Mouse (Mus musculus): ENCODE measurements around the gene Podxl. TPM values are rescaled to one million over a fixed set of nuclear protein-coding genes. Genes with fewer than 3 reads are reported as not detected.
A peak's percentile ranks its signal among the peaks of the same experiment; 100 is the strongest.

The Podxl gene
- polyA plus RNA-seq, 1 experiment from 2014 or later = 24.7 TPM

DNA sequence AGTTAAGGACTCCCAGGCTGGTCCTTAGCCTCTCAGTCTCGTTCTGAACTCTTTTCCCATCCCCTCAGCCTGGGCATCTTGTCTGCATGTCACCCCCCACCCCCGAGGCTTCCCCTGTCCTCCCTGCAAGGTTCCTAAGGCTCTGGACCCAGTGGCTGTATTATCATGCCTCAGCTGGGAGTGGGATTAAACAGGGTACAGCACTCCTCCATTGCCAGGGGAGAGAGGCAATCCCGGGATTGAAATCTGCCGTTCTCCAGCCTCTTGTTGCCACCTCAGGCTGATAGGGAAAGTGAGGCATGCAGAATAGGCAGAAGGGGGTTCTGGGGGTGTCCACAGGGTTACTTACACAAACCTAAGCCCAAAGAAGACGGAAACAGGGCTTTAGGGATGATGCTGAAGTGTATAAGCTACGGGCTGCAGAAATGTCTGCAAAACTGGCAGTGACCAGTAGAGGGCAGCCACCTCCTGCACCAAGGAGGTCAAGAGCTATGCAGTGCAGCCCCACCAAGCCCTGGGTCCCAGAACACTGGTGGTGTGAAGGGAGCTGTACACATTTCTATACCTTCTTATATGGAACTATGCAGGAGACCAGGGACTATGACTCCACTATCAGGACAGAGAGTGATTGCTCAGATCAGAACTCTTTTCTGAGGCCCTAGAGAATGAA, 38.4 kb downstream of the Podxl start:
- ATAC-seq = no peak
- CTCF ChIA-PET = interaction anchor here (0.6 to 8.0 kb wide), 19 partner anchors 9 to 127 kb away, joined by 3 to 73 read pairs (median 4); partner anchors contain the start of gene Podxl

DNA sequence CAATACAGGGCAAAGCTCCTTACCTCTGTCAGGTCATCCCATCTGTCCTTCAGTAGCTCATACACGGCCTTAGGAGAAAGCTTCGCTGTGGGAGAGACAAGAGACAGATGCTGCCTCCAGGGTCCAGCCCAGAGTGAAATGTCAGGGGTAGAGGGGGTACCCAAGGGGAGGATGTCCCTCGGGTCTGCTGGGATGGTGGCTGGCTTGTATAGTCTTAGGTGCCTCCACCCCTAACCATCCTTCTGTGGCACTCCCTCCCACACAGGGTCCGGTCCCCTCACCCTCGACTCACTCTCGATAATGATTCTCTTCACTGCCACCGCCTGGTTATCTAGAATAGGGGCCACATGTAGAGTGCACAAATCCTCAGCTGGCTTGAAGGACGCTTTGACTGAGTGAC, 39.1 kb downstream of the Podxl start:
- CTCF ChIA-PET = interaction anchor here (0.6 to 8.0 kb wide), 7 partner anchors 15 to 126 kb away, joined by 3 to 73 read pairs (median 5); no protein-coding TSS in a partner anchor
- ATAC-seq = no peak
- in situ Hi-C loops (cut with MboI; ENCODE audit: low pct_unique_long_range_greater_than_20kb) = no loop called here
- POLR2A ChIA-PET = no interaction called here
- DNase-seq (ENCODE audit: low read depth, low spot score) = no peak
- H3K27me3 ChIP-seq = no peaks in the 10 kb centered on the region
- no peak for TF ChIP-seq CTCF (IDR thresholded peaks at IDR 0.05)

More for the DNA sequence above, 38.4 kb downstream of the Podxl start:
- peak; percentile 85 for TF ChIP-seq CTCF (IDR thresholded peaks at IDR 0.05)
- in situ Hi-C loops (cut with MboI; ENCODE audit: low pct_unique_long_range_greater_than_20kb) = no loop called here
- POLR2A ChIA-PET = interaction anchor here (0.9 to 1.1 kb wide), 2 partner anchors 23 to 115 kb away, joined by 3 to 4 read pairs; no protein-coding TSS in a partner anchor
- no peak for DNase-seq (ENCODE audit: low read depth, low spot score)
- no peaks in the 10 kb centered on the region for H3K27me3 ChIP-seq

GRCm38 (mm10) chr6:31524121-31524520, 39.7 kb downstream of the Podxl start:
- no peak for ATAC-seq
- POLR2A ChIA-PET = no interaction called here
- in situ Hi-C loops (cut with MboI; ENCODE audit: low pct_unique_long_range_greater_than_20kb) = no loop called here

DNA sequence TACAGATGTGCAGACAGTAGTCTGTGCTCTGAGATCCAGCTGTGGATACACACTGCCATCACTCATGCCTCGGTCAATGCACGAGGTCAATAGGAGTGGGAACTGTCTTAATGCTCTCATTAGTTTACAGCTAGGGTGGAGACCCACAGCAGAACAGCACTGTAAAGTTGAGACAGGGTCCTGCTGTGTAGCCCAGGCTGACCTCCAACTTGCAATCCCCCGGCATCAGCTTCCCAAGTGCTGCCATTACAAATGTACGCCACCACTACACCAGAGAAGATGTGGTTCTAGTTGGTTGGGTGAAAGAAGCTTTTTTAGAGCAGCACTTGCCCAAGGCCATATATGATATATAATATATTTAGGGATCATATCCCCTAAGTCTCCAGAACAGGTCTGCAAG, 40.1 kb downstream of the Podxl start:
- no peaks in the 10 kb centered on the region for H3K27me3 ChIP-seq
- ATAC-seq = no peak
- CTCF ChIA-PET = interaction anchor here (8.0 kb wide), 1 partner anchor 117 kb away, joined by 73 read pairs; no protein-coding TSS in a partner anchor
- no peak for TF ChIP-seq CTCF (IDR thresholded peaks at IDR 0.05)
- POLR2A ChIA-PET = no interaction called here
- in situ Hi-C loops (cut with MboI; ENCODE audit: low pct_unique_long_range_greater_than_20kb) = no loop called here
- no peak for DNase-seq (ENCODE audit: low read depth, low spot score)

More at GRCm38 (mm10) chr6:31524121-31524520, 39.7 kb downstream of the Podxl start:
- DNase-seq (ENCODE audit: low read depth, low spot score) = no peak
- CTCF ChIA-PET = interaction anchor here (0.6 to 8.0 kb wide), 2 partner anchors 112 to 116 kb away, joined by 3 to 73 read pairs; no protein-coding TSS in a partner anchor
- TF ChIP-seq CTCF (IDR thresholded peaks at IDR 0.05) = no peak
- no peaks in the 10 kb centered on the region for H3K27me3 ChIP-seq

GRCm38 (mm10) chr6:31523039-31523438, 40.7 kb downstream of the Podxl start:
- no peaks in the 10 kb centered on the region for H3K27me3 ChIP-seq
- CTCF ChIA-PET = interaction anchor here (8.0 kb wide), 1 partner anchor 118 kb away, joined by 73 read pairs; no protein-coding TSS in a partner anchor
- DNase-seq (ENCODE audit: low read depth, low spot score) = no peak

DNA sequence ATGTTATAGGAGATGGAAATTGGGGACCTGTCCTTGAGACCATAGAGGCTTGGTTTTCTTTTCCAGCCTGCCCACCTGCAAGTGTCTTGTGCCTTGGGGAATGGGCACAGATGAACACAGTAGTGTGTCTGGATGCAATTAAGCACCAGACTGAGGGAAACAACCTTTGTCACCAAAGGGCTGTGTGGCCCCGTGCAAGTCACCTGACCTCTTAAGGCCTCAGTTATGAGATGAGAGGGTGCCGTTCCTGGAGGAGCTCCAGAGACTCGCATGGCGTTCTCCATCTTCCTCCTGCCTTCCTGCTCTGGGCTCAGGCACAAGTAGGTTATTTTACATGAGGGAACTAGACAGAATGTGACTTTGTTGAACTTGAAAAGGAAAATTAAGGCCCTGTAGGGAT, 41.3 kb downstream of the Podxl start:
- POLR2A ChIA-PET = interaction anchor here (1.6 kb wide), 1 partner anchor 118 kb away, joined by 3 read pairs; no protein-coding TSS in a partner anchor
- CTCF ChIA-PET = interaction anchor here (1.4 to 8.0 kb wide), 3 partner anchors 23 to 118 kb away, joined by 4 to 73 read pairs (median 7); no protein-coding TSS in a partner anchor

More at GRCm38 (mm10) chr6:31523039-31523438, 40.7 kb downstream of the Podxl start:
- TF ChIP-seq CTCF (IDR thresholded peaks at IDR 0.05) = no peak
- no peak for ATAC-seq
- in situ Hi-C loops (cut with MboI; ENCODE audit: low pct_unique_long_range_greater_than_20kb) = no loop called here
- POLR2A ChIA-PET = interaction anchor here (1.6 kb wide), 1 partner anchor 117 kb away, joined by 3 read pairs; no protein-coding TSS in a partner anchor

GRCm38 (mm10) chr6:31521491-31522355, 42.1 kb downstream of the Podxl start:
- in situ Hi-C loops (cut with MboI; ENCODE audit: low pct_unique_long_range_greater_than_20kb) = no loop called here
- no peak for TF ChIP-seq CTCF (IDR thresholded peaks at IDR 0.05)
- no peak for ATAC-seq
- no peak for DNase-seq (ENCODE audit: low read depth, low spot score)
- CTCF ChIA-PET = interaction anchor here (1.0 to 2.2 kb wide), 3 partner anchors 22 to 144 kb away, joined by 3 to 7 read pairs (median 4); no protein-coding TSS in a partner anchor
- POLR2A ChIA-PET = interaction anchor here (0.5 to 1.6 kb wide), 4 partner anchors 25 to 122 kb away, joined by 3 read pairs; no protein-coding TSS in a partner anchor
- H3K27me3 ChIP-seq = no peaks in the 10 kb centered on the region

More for the DNA sequence above, 41.3 kb downstream of the Podxl start:
- H3K27me3 ChIP-seq = no peaks in the 10 kb centered on the region
- ATAC-seq = no peak
- in situ Hi-C loops (cut with MboI; ENCODE audit: low pct_unique_long_range_greater_than_20kb) = no loop called here
- DNase-seq (ENCODE audit: low read depth, low spot score) = no peak
- no peak for TF ChIP-seq CTCF (IDR thresholded peaks at IDR 0.05)

GRCm38 (mm10) chr6:31520486-31521215, 43.1 kb downstream of the Podxl start:
- in situ Hi-C loops (cut with MboI; ENCODE audit: low pct_unique_long_range_greater_than_20kb) = no loop called here
- CTCF ChIA-PET = interaction anchor here (1.0 to 2.2 kb wide), 3 partner anchors 21 to 145 kb away, joined by 3 to 7 read pairs (median 4); no protein-coding TSS in a partner anchor
- no peak for TF ChIP-seq CTCF (IDR thresholded peaks at IDR 0.05)
- POLR2A ChIA-PET = interaction anchor here (1.0 kb wide), 1 partner anchor 123 kb away, joined by 3 read pairs; no protein-coding TSS in a partner anchor
- no peaks in the 10 kb centered on the region for H3K27me3 ChIP-seq
- DNase-seq (ENCODE audit: low read depth, low spot score) (no peak), ATAC-seq (no peak)

DNA sequence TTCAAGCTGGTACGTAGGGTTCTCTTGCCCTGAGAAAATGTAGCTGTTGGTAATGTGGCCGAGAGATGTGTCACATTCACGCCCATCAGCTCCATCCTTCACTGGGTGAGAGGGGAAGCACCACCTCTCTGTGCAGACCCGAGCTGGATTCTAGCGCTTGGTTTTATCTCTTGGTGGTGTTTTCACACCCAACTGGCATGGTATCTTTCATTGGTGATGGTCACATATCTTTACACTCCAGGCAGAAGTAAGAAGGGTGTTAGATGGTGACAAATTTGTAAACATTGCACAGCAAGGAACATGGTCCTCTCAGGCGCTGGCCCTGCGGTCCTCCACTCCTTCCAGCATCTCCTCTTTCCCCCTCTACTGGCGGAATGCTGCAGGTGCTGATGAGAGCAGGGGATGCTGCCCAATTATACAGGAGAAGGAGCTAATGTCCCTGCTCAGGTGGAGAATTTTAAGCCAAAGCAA, 44.7 kb downstream of the Podxl start:
- no peak for DNase-seq (ENCODE audit: low read depth, low spot score)
- ChIA-PET CTCF (interaction anchor here (1.2 kb wide), 1 partner anchor 121 kb away, joined by 4 read pairs; no protein-coding TSS in a partner anchor), POLR2A (no interaction called here)
- ATAC-seq = no peak
- in situ Hi-C loops (cut with MboI; ENCODE audit: low pct_unique_long_range_greater_than_20kb) = no loop called here
- TF ChIP-seq CTCF (IDR thresholded peaks at IDR 0.05) = peak; percentile 52
- no peaks in the 10 kb centered on the region for H3K27me3 ChIP-seq

All from Patski (cell line).